Mouse (Mus musculus) intestine, postnatal 0 days (tissue): Measurements from ENCODE around the gene Slco1a4. TPM values are rescaled to one million over a fixed set of nuclear protein-coding genes. Genes with fewer than 3 reads are reported as not detected.

Experiments
- ATAC-seq: fragments of 200-750 bp; cut with Nextera tagmentation; 2 replicates; pipeline ENCODE4 v1.8.0; 2017; ENCODE audit warnings: mild to moderate bottlenecking, moderate TSS enrichment, moderate library complexity
- H3K27ac ChIP-seq: fragments of 300-500 bp; sonication (generic); 2 replicates; pipeline ENCODE4 v1.5.1; 2014; ENCODE audit warnings: mild to moderate bottlenecking, low read depth, low read length, moderate library complexity
- H3K27me3 ChIP-seq: fragments of 300-500 bp; sonication (generic); replicated peaks from 2 replicates; pipeline ENCODE4 v1.6.1; 2014; ENCODE audit warnings: low read length, mixed read lengths; ENCODE audit not compliant: control insufficient read depth, insufficient read depth
- H3K36me3 ChIP-seq: fragments of 300-500 bp; sonication (generic); 2 replicates; pipeline ENCODE4 v1.6.1; 2014; ENCODE audit warnings: mild to moderate bottlenecking, moderate library complexity; ENCODE audit not compliant: control insufficient read depth, insufficient read depth
- H3K4me1 ChIP-seq: fragments of 300-500 bp; sonication (generic); replicated peaks from 2 replicates; pipeline ENCODE4 v1.6.1; 2014; ENCODE audit warnings: antibody characterized with exemption, low read length, mixed read lengths; ENCODE audit not compliant: control insufficient read depth, insufficient read depth
- H3K4me2 ChIP-seq: fragments of 300-500 bp; sonication (generic); replicated peaks from 2 replicates; pipeline ENCODE4 v1.6.1; 2014; ENCODE audit warnings: low read depth, mild to moderate bottlenecking, moderate library complexity
- H3K4me3 ChIP-seq: fragments of 300-500 bp; sonication (generic); 2 replicates; pipeline ENCODE4 v1.5.1; 2014; ENCODE audit warnings: low read depth, low read length
- H3K9ac ChIP-seq: fragments of 300-500 bp; sonication (generic); 2 replicates; pipeline ENCODE4 v1.6.1; 2014; ENCODE audit warnings: mild to moderate bottlenecking, low read depth, low read length
- H3K9me3 ChIP-seq: fragments of 300-500 bp; sonication (generic); 2 replicates; pipeline ENCODE4 v1.6.1; 2016; ENCODE audit warnings: mixed run types; ENCODE audit not compliant: control insufficient read depth
- CTCF ChIP-seq: sonication (generic); IDR thresholded peaks from 2 replicates; pipeline ENCODE4 v1.5.1; 2016; ENCODE audit warnings: low read depth, mild to moderate bottlenecking, control low read depth, antibody characterized with exemption, moderate library complexity
- WGBS: fragments of 180-500 bp; shearing (Covaris S2); extraction: QIAGEN DNeasy Blood & Tissue Kit; methylation state at CpG from one replicate; pipeline ENCODE4 v1.1.7; 2014; 5-methylcytosine and 5-hydroxymethylcytosine counted together
- polyA plus RNA-seq: library from polyadenylated mRNA; unstranded; fragments of >200 nt; fragmentation: Nextera tagmentation; extraction: Ambion mirVana; gene quantifications from 2 replicates; pipeline ENCODE4 v1.2.1, GENCODE M21; 2015

Gene Slco1a4
- polyA plus RNA-seq, 1 experiment from 2014 or later, result 0.03 TPM

DNA sequence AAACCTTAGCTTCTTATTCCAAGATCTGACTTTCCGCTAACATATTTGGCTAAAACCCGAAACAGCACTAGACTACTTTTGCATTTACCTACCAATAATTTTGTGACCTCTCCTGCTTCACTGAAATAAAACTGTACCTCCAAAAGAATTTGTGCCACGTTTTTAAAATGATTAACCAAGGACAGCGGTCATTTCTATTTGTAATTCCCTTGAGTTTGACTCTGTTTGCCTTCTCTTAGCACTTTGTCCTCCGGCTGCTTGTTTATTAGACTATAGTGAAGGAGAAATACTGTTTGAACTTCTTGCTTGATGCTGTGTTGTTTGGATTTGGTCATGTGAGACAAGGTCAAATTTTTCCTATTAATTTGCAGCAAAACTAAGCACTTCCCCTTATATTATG is 12.7 kb upstream of the Slco1a4 start:
- no peak for ATAC-seq
- Histone ChIP-seq H3K36me3 (no peaks in the 10 kb centered on the region), H3K4me1 (no peaks in the 10 kb centered on the region), H3K9me3 (no peaks in the 10 kb centered on the region), H3K27ac (no peak overlapping the region), H3K9ac (no peak overlapping the region), H3K4me2 (no peak overlapping the region), H3K4me3 (no peak overlapping the region), H3K27me3 (no peaks in the 10 kb centered on the region)
- TF ChIP-seq CTCF, result no peak
- WGBS, result 68% methylated on average over 5 of the region's 5 CpGs

DNA sequence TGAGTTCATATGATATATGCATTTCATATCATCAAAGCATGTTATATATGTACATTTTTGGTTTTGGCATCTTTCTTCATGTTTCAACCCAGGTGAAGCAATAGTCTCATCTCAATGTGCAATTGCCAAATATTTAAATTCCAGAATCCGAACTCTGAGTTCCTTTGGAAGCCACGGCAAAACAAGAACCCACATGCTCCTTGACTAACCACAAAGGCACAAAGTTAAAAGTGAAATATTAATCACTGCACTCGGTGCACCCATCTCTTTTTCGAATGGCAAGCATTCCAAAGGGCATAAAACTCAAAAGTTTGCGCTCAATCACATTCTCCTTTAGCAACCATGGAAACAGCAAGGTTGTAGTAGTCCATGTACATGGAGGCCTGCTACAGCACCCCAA is 10.0 kb upstream of the Slco1a4 start:
- TF ChIP-seq CTCF, result no peak
- 88% methylated on average over 5 of the region's 5 CpGs for WGBS
- no peak overlapping the region for H3K27ac ChIP-seq
- no peaks in the 10 kb centered on the region for H3K4me1 ChIP-seq
- no peaks in the 10 kb centered on the region for H3K9me3 ChIP-seq
- no peak overlapping the region for H3K4me3 ChIP-seq
- H3K36me3 ChIP-seq, result no peaks in the 10 kb centered on the region
- no peak overlapping the region for H3K9ac ChIP-seq
- no peak overlapping the region for H3K4me2 ChIP-seq
- H3K27me3 ChIP-seq, result no peaks in the 10 kb centered on the region
- no peak for ATAC-seq

- H3K36me3 ChIP-seq, result no peaks in the 10 kb centered on the region
- no peak overlapping the region for H3K27ac ChIP-seq
- H3K9me3 ChIP-seq, result no peaks in the 10 kb centered on the region
- ATAC-seq, result no peak
- WGBS, result 71% methylated on average over 8 of the region's 8 CpGs
- no peaks in the 10 kb centered on the region for H3K27me3 ChIP-seq
- H3K4me3 ChIP-seq, result no peak overlapping the region
- no peak for TF ChIP-seq CTCF
- no peaks in the 10 kb centered on the region for H3K4me1 ChIP-seq
- no peak overlapping the region for H3K4me2 ChIP-seq
- no peak overlapping the region for H3K9ac ChIP-seq
These were observed 1.9 kb upstream of the Slco1a4 start for GRCm38 (mm10) chr6:141857735-141858531.

GRCm38 (mm10) chr6:141853616-141854015 is 2.4 kb downstream of the Slco1a4 start:
- ATAC-seq, result no peak
- 47% methylated on average over 2 of the region's 2 CpGs for WGBS
- no peaks in the 10 kb centered on the region for H3K4me1 ChIP-seq
- H3K9ac ChIP-seq, result no peak overlapping the region
- no peaks in the 10 kb centered on the region for H3K9me3 ChIP-seq
- no peaks in the 10 kb centered on the region for H3K36me3 ChIP-seq
- no peak overlapping the region for H3K4me2 ChIP-seq
- H3K27me3 ChIP-seq, result no peaks in the 10 kb centered on the region
- no peak for TF ChIP-seq CTCF
- no peak overlapping the region for H3K4me3 ChIP-seq
- H3K27ac ChIP-seq, result no peak overlapping the region

DNA sequence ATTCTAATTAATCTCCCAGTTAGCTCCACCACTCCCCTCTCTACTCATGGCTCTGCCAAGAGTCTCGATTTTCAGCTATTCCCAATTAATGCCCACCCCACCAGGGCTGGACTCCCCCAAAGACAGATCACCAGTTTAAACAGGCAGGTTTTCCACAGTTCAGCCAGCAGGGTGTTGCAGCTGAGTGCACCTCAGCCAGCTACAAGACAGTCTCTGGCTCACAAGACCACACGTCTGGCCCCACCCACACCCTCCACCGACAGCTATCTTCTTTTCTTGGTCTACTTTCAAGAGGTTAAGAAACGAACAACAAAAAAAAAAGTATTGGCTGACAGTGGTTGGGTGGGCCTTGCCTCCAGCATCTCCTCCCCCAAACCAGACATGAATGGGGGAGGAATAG is 6.9 kb downstream of the Slco1a4 start:
- ATAC-seq, result no peak
- Histone ChIP-seq H3K4me2 (no peak overlapping the region), H3K9ac (no peak overlapping the region), H3K36me3 (no peaks in the 10 kb centered on the region), H3K4me3 (no peak overlapping the region), H3K27ac (no peak overlapping the region), H3K4me1 (no peaks in the 10 kb centered on the region), H3K27me3 (no peaks in the 10 kb centered on the region), H3K9me3 (no peaks in the 10 kb centered on the region)
- WGBS, result 33% methylated on average over 4 of the region's 4 CpGs
- no peak for TF ChIP-seq CTCF

DNA sequence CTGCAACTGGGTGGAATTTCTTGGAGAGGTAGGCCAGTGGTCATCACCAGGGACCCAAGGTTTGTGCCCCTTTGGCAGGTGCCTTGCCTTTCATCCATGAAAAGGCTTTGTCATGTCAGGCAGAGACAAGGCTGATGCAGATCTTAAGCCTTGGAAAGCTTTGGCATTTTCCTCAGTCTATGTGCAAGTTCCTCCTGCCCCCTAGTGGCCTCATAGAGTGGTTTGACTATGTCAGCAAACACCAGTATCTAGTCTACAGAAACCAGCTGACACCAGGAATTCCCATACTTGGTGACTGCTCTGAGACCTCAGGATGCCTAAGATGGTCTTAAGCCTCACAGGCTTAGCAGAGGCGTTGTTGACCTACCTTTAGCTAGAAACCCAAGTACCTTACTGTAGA is 58.2 kb downstream of the Slco1a4 start:
- Histone ChIP-seq H3K9ac (no peak overlapping the region), H3K36me3 (no peaks in the 10 kb centered on the region), H3K4me3 (no peak overlapping the region), H3K27me3 (no peaks in the 10 kb centered on the region), H3K9me3 (no peaks in the 10 kb centered on the region), H3K27ac (no peak overlapping the region), H3K4me1 (no peaks in the 10 kb centered on the region), H3K4me2 (no peak overlapping the region)
- 29% methylated on average over 1 of the region's 1 CpGs for WGBS
- TF ChIP-seq CTCF, result peak; percentile 84
- ATAC-seq, result no peak

DNA sequence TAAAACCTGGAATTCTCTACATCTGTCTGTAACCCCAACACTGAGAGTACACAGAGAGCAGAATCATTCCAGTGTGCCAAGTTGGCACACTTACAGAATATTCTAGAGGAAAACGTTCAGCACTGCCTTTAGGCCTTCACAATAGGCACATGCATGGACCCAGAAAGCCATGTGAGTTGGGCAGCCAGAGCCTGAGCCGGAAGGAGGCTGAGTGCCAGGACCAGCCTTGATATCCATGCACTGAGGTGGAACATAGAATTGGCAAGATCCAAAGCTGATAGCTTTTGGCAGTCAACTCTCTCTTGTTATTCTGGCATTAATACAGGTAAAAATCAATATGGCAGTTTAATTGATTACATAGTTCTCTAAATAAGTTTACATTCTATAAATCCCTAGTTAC is 81.5 kb downstream of the Slco1a4 start:
- no peak for TF ChIP-seq CTCF
- Histone ChIP-seq H3K9me3 (no peaks in the 10 kb centered on the region), H3K36me3 (no peaks in the 10 kb centered on the region), H3K27me3 (no peaks in the 10 kb centered on the region), H3K4me2 (no peak overlapping the region), H3K4me1 (no peaks in the 10 kb centered on the region), H3K9ac (no peak overlapping the region), H3K27ac (no peak overlapping the region), H3K4me3 (no peak overlapping the region)
- ATAC-seq, result no peak
- WGBS, result 69% methylated on average over 2 of the region's 2 CpGs
